Comparison of ENCODE assay signal across 8 mouse cellular contexts in genomic region chr17:45584939-45585678, GRCm38 (mm10). TPM values are rescaled to one million over a fixed set of nuclear protein-coding genes. Genes with fewer than 3 reads are reported as not detected.
A peak's percentile ranks its signal among the peaks of the same experiment; 100 is the strongest.
DNase-seq lines count a peak whose midpoint lies in the region; ATAC-seq and TF ChIP-seq lines count a peak whose summit lies in the region.

No protein-coding gene starts in this region.

- TF ChIP-seq EP300 in heart, postnatal 0 days (IDR thresholded peaks at IDR 0.05; ENCODE audit: low read depth), result 0 out of 2 replicates have a peak, but pooled peaks have one; percentile 35

- peaks cover 54% of the 10 kb centered on the region for H3K36me3 ChIP-seq in C2C12 (ENCODE audit: control insufficient read depth, insufficient read depth)
- H3K36me3 ChIP-seq in forebrain, embryonic 12.5 days (replicated peaks), result peaks cover 24% of the 10 kb centered on the region
- peaks cover 32% of the 10 kb centered on the region for H3K36me3 ChIP-seq in heart, postnatal 0 days (replicated peaks; ENCODE audit: control insufficient read depth, insufficient read depth, low read length)
- 0 out of 2 replicates have a peak, but pooled peaks cover 4% of the 10 kb centered on the region for H3K36me3 ChIP-seq in neural tube, embryonic 15.5 days
- peaks cover 11% of the 10 kb centered on the region for H3K36me3 ChIP-seq in thymus, adult 2 months (ENCODE audit: control insufficient read depth, insufficient read depth, low read length)

- peak; percentile 83 for TF ChIP-seq CTCF in C2C12 (IDR thresholded peaks at IDR 0.05; ENCODE audit: control insufficient read depth, insufficient read depth, insufficient read length)
- TF ChIP-seq CTCF in brain, embryonic 14.5 days (IDR thresholded peaks at IDR 0.05; ENCODE audit: borderline replicate concordance, extremely low read depth, insufficient read depth, insufficient read length), result peak; percentile 90
- peak; percentile 87 for TF ChIP-seq CTCF in heart, postnatal 0 days (IDR thresholded peaks at IDR 0.05; ENCODE audit: low read depth)
- peak; percentile 77 for TF ChIP-seq CTCF in lung, adult 2 months (IDR thresholded peaks at IDR 0.05; ENCODE audit: insufficient read depth, low read length)
- peak; percentile 95 for TF ChIP-seq CTCF in thymus, adult 2 months (IDR thresholded peaks at IDR 0.05; ENCODE audit: borderline replicate concordance, control insufficient read depth, extremely low read depth, insufficient read depth, low read length, poor library complexity)

- H3K4me3 ChIP-seq in C2C12 (ENCODE audit: insufficient read depth, poor library complexity, severe bottlenecking), result no peak overlapping the region
- H3K4me3 ChIP-seq in forebrain, embryonic 12.5 days (replicated peaks), result no peak overlapping the region
- no peak overlapping the region for H3K4me3 ChIP-seq in heart, postnatal 0 days (ENCODE audit: low read depth, low read length)
- H3K4me3 ChIP-seq in lung, adult 2 months (replicated peaks; ENCODE audit: extremely low read depth, low read depth, low read length), result no peak overlapping the region
- H3K4me3 ChIP-seq in neural tube, embryonic 15.5 days (replicated peaks), result no peak overlapping the region
- H3K4me3 ChIP-seq in thymus, adult 2 months (ENCODE audit: control insufficient read depth, insufficient read depth, low read length), result no peak overlapping the region

- 22% methylated on average over 14 of the region's 14 CpGs for WGBS in forebrain, embryonic 12.5 days
- 6% methylated on average over 14 of the region's 14 CpGs for WGBS in heart, postnatal 0 days
- 19% methylated on average over 14 of the region's 14 CpGs for WGBS in lung, adult 2 months
- 45% methylated on average over 14 of the region's 14 CpGs for WGBS in neural tube, embryonic 15.5 days
- WGBS in thymus, adult 2 months, result 63% methylated on average over 14 of the region's 14 CpGs

- ATAC-seq in forebrain, embryonic 12.5 days (ENCODE audit: low FRiP score), result peak; percentile 68
- ATAC-seq in heart, postnatal 0 days (ENCODE audit: insufficient read depth, low read depth), result peak; percentile 86
- peak; percentile 35 for ATAC-seq in neural tube, embryonic 15.5 days (ENCODE audit: low FRiP score)

- H3K27ac ChIP-seq in forebrain, embryonic 12.5 days, result peak overlapping the region; percentile 31; the same call in 1 of the 2 replicates
- peak overlapping the region; percentile 97 for H3K27ac ChIP-seq in heart, postnatal 0 days (ENCODE audit: low read depth)
- H3K27ac ChIP-seq in neural tube, embryonic 15.5 days (replicated peaks), result peak overlapping the region; percentile 62
- H3K27ac ChIP-seq in thymus, adult 2 months (ENCODE audit: control insufficient read depth, insufficient read depth, low read length), result no peak overlapping the region

- peaks cover 6% of the 10 kb centered on the region for H3K79me3 ChIP-seq in C2C12 (ENCODE audit: low read depth)

- no peaks in the 10 kb centered on the region; the same call in 1 of the 2 replicates for H3K9me3 ChIP-seq in forebrain, embryonic 12.5 days
- no peaks in the 10 kb centered on the region for H3K9me3 ChIP-seq in heart, postnatal 0 days (replicated peaks; ENCODE audit: control insufficient read depth, low read length)
- H3K9me3 ChIP-seq in neural tube, embryonic 15.5 days (replicated peaks), result no peaks in the 10 kb centered on the region

- peaks cover 28% of the 10 kb centered on the region for H3K4me1 ChIP-seq in forebrain, embryonic 12.5 days
- H3K4me1 ChIP-seq in heart, postnatal 0 days (ENCODE audit: control insufficient read depth, insufficient read depth), result peaks cover 23% of the 10 kb centered on the region; the same call in 1 of the 2 replicates
- H3K4me1 ChIP-seq in lung, adult 2 months (ENCODE audit: control insufficient read depth, insufficient read depth, low read length), result peaks cover 23% of the 10 kb centered on the region
- peaks cover 24% of the 10 kb centered on the region for H3K4me1 ChIP-seq in neural tube, embryonic 15.5 days
- H3K4me1 ChIP-seq in thymus, adult 2 months (replicated peaks; ENCODE audit: control insufficient read depth, insufficient read depth, low read length), result peaks cover 5% of the 10 kb centered on the region

- peak; percentile 80 for DNase-seq in brain, embryonic 14.5 days (ENCODE audit: low read depth)
- peak; percentile 95 for DNase-seq in heart, postnatal 0 days (ENCODE audit: low spot score)
- DNase-seq in kidney, postnatal 36 days, result peak; percentile 80 to 86
- peak; percentile 60 for DNase-seq in lung, adult 2 months
- peak; percentile 80 for DNase-seq in thymus, adult 2 months

- H3K4me2 ChIP-seq in forebrain, embryonic 12.5 days, result no peak overlapping the region
- H3K4me2 ChIP-seq in heart, postnatal 0 days (ENCODE audit: low read depth, low read length), result peak overlapping the region; percentile 17; the same call in 1 of the 2 replicates
- no peak overlapping the region for H3K4me2 ChIP-seq in neural tube, embryonic 15.5 days

- no peak overlapping the region for H3ac ChIP-seq in C2C12 (ENCODE audit: control insufficient read depth, insufficient read length, low read depth)

- H3K9ac ChIP-seq in forebrain, embryonic 12.5 days, result 0 out of 2 replicates have a peak overlapping the region, but pooled peaks have one; percentile 14
- 0 out of 2 replicates have a peak overlapping the region, but pooled peaks have one; percentile 18 for H3K9ac ChIP-seq in heart, postnatal 0 days (replicated peaks; ENCODE audit: low read depth, low read length)
- H3K9ac ChIP-seq in neural tube, embryonic 15.5 days (replicated peaks), result no peak overlapping the region

- peaks cover 22% of the 10 kb centered on the region for H3K79me2 ChIP-seq in C2C12 (ENCODE audit: control insufficient read depth, insufficient read depth)

- no peaks in the 10 kb centered on the region for H3K27me3 ChIP-seq in C2C12 (ENCODE audit: control insufficient read depth, insufficient read depth, insufficient read length)
- no peaks in the 10 kb centered on the region for H3K27me3 ChIP-seq in forebrain, embryonic 12.5 days
- H3K27me3 ChIP-seq in heart, postnatal 0 days (ENCODE audit: control insufficient read depth, insufficient read depth, low read length), result no peaks in the 10 kb centered on the region
- H3K27me3 ChIP-seq in neural tube, embryonic 15.5 days (replicated peaks), result no peaks in the 10 kb centered on the region
- no peaks in the 10 kb centered on the region for H3K27me3 ChIP-seq in thymus, adult 2 months (ENCODE audit: control insufficient read depth, insufficient read depth, low read length)

- no peak for TF ChIP-seq POLR2A in brain, embryonic 14.5 days (IDR thresholded peaks at IDR 0.05; ENCODE audit: borderline replicate concordance, extremely low read depth, insufficient read depth, insufficient read length, poor library complexity, severe bottlenecking)
- peak; percentile 37; the same call in 1 of the 2 replicates for TF ChIP-seq POLR2A in lung, adult 2 months (IDR thresholded peaks at IDR 0.05; ENCODE audit: borderline replicate concordance, extremely low read depth, low read depth, low read length)
- no peak for TF ChIP-seq POLR2A in thymus, adult 2 months (IDR thresholded peaks at IDR 0.05; ENCODE audit: control insufficient read depth, extremely low read depth, insufficient read depth, low read length, poor library complexity)

RNA-seq across cellular contexts. Expression of gene Hsp90ab1, which starts 12.0 kb away (rescaled TPM):
- 2,021 TPM for polyA plus RNA-seq in C2C12 (2012; fragmentation: generic; extraction: Trizol)
- 677 and 1,066 TPM in 2 replicates for polyA plus RNA-seq in brain, embryonic 14.5 days (2012; rRNA removed)
- 1,580 and 1,603 TPM in 2 replicates for polyA plus RNA-seq in forebrain, embryonic 12.5 days (2016; fragmentation: Nextera tagmentation; extraction: Ambion mirVana)
- 716 and 846 TPM in 2 replicates for total RNA-seq in heart, postnatal 0 days (2014; rRNA removed; ENCODE audit: low replicate concordance)
- polyA plus RNA-seq in heart, postnatal 0 days (2015; fragmentation: Nextera tagmentation; extraction: Ambion mirVana), result 756 and 767 TPM in 2 replicates
- 212 and 340 TPM in 2 replicates for polyA plus RNA-seq in lung, adult 2 months (2012; rRNA removed)
- 1,466 and 1,575 TPM in 2 replicates for polyA plus RNA-seq in neural tube, embryonic 15.5 days (2015; fragmentation: Nextera tagmentation; extraction: Ambion mirVana)
- 455 and 506 TPM in 2 replicates for polyA plus RNA-seq in thymus, adult 2 months (2012; rRNA removed)

RNA-seq across cellular contexts. Expression of gene Slc29a1, which starts 14.3 kb away (rescaled TPM):
- polyA plus RNA-seq in C2C12 (2012; fragmentation: generic; extraction: Trizol), result 264 TPM
- 43.6 and 60.9 TPM in 2 replicates for polyA plus RNA-seq in brain, embryonic 14.5 days (2012; rRNA removed)
- polyA plus RNA-seq in forebrain, embryonic 12.5 days (2016; fragmentation: Nextera tagmentation; extraction: Ambion mirVana), result 50.2 and 52.0 TPM in 2 replicates
- 236 and 368 TPM in 2 replicates for total RNA-seq in heart, postnatal 0 days (2014; rRNA removed; ENCODE audit: low replicate concordance)
- polyA plus RNA-seq in heart, postnatal 0 days (2015; fragmentation: Nextera tagmentation; extraction: Ambion mirVana), result 105 and 107 TPM in 2 replicates
- 185 and 186 TPM in 2 replicates for polyA plus RNA-seq in lung, adult 2 months (2012; rRNA removed)
- 42.8 and 77.5 TPM in 2 replicates for polyA plus RNA-seq in neural tube, embryonic 15.5 days (2015; fragmentation: Nextera tagmentation; extraction: Ambion mirVana)
- polyA plus RNA-seq in thymus, adult 2 months (2012; rRNA removed), result 358 and 385 TPM in 2 replicates

RNA-seq across cellular contexts. Expression of gene Mymx, which starts 16.8 kb away (rescaled TPM):
- 1.7 TPM for polyA plus RNA-seq in C2C12 (2012; fragmentation: generic; extraction: Trizol)
- polyA plus RNA-seq in brain, embryonic 14.5 days (2012; rRNA removed), result 0.42 and 0.92 TPM in 2 replicates
- polyA plus RNA-seq in forebrain, embryonic 12.5 days (2016; fragmentation: Nextera tagmentation; extraction: Ambion mirVana), result 0.24 TPM in 1 of 2 replicates, not detected in the other
- total RNA-seq in heart, postnatal 0 days (2014; rRNA removed; ENCODE audit: low replicate concordance), result not detected in 2 replicates
- polyA plus RNA-seq in heart, postnatal 0 days (2015; fragmentation: Nextera tagmentation; extraction: Ambion mirVana), result not detected in 2 replicates
- polyA plus RNA-seq in lung, adult 2 months (2012; rRNA removed), result not detected in 2 replicates
- 1.5 and 1.6 TPM in 2 replicates for polyA plus RNA-seq in neural tube, embryonic 15.5 days (2015; fragmentation: Nextera tagmentation; extraction: Ambion mirVana)
- 0.61 and 1.3 TPM in 2 replicates for polyA plus RNA-seq in thymus, adult 2 months (2012; rRNA removed)

RNA-seq across cellular contexts. Expression of gene Slc35b2, which starts 21.4 kb away (rescaled TPM):
- 131 TPM for polyA plus RNA-seq in C2C12 (2012; fragmentation: generic; extraction: Trizol)
- polyA plus RNA-seq in brain, embryonic 14.5 days (2012; rRNA removed), result 79.5 and 89.1 TPM in 2 replicates
- polyA plus RNA-seq in forebrain, embryonic 12.5 days (2016; fragmentation: Nextera tagmentation; extraction: Ambion mirVana), result 91.0 and 91.7 TPM in 2 replicates
- total RNA-seq in heart, postnatal 0 days (2014; rRNA removed; ENCODE audit: low replicate concordance), result 87.8 and 137 TPM in 2 replicates
- polyA plus RNA-seq in heart, postnatal 0 days (2015; fragmentation: Nextera tagmentation; extraction: Ambion mirVana), result 64.8 and 68.3 TPM in 2 replicates
- polyA plus RNA-seq in lung, adult 2 months (2012; rRNA removed), result 89.9 and 102 TPM in 2 replicates
- 86.3 and 99.5 TPM in 2 replicates for polyA plus RNA-seq in neural tube, embryonic 15.5 days (2015; fragmentation: Nextera tagmentation; extraction: Ambion mirVana)
- 135 and 137 TPM in 2 replicates for polyA plus RNA-seq in thymus, adult 2 months (2012; rRNA removed)

RNA-seq across cellular contexts. Expression of gene Nfkbie, which starts 29.6 kb away (rescaled TPM):
- polyA plus RNA-seq in C2C12 (2012; fragmentation: generic; extraction: Trizol), result 5.3 TPM
- 2.8 and 3.4 TPM in 2 replicates for polyA plus RNA-seq in brain, embryonic 14.5 days (2012; rRNA removed)
- 5.5 and 5.7 TPM in 2 replicates for polyA plus RNA-seq in forebrain, embryonic 12.5 days (2016; fragmentation: Nextera tagmentation; extraction: Ambion mirVana)
- 1.2 and 3.0 TPM in 2 replicates for total RNA-seq in heart, postnatal 0 days (2014; rRNA removed; ENCODE audit: low replicate concordance)
- polyA plus RNA-seq in heart, postnatal 0 days (2015; fragmentation: Nextera tagmentation; extraction: Ambion mirVana), result 1.7 and 1.9 TPM in 2 replicates
- polyA plus RNA-seq in lung, adult 2 months (2012; rRNA removed), result 7.2 and 7.8 TPM in 2 replicates
- polyA plus RNA-seq in neural tube, embryonic 15.5 days (2015; fragmentation: Nextera tagmentation; extraction: Ambion mirVana), result 4.8 and 10.1 TPM in 2 replicates
- polyA plus RNA-seq in thymus, adult 2 months (2012; rRNA removed), result 64.5 and 77.4 TPM in 2 replicates

Comparison
In these comparisons a context has a peak if more than half of its experiments do, and no peak if none do; other contexts are left out.
1. ATAC-seq: peak in every context shown above with its lines; median percentile 86 in heart, postnatal 0 days; 68 in forebrain, embryonic 12.5 days; 35 in neural tube, embryonic 15.5 days.